Mouse (Mus musculus) liver, postnatal 0 days (tissue): ENCODE results near the gene Brd9.

Source experiments
- CTCF ChIP-seq: sonication (generic); IDR thresholded peaks from 2 replicates; pipeline ENCODE4 v1.5.1; 2016; ENCODE audit warnings: antibody characterized with exemption, low read depth
- EP300 ChIP-seq: IDR thresholded peaks from 2 replicates; pipeline ENCODE4 v1.6.1; 2016; ENCODE audit warnings: antibody characterized with exemption, low read depth, mild to moderate bottlenecking

GRCm38 (mm10) chr13:73907136-73907535, 30.5 kb upstream of the Brd9 start:
- no peak for TF ChIP-seq CTCF
- no peak for TF ChIP-seq EP300
